Mouse (Mus musculus) forebrain, postnatal 0 days (tissue): Measurements from ENCODE around the gene Lrrc45. TPM values are rescaled to one million over a fixed set of nuclear protein-coding genes. Genes with fewer than 3 reads are reported as not detected.

Source experiments
- ATAC-seq: fragments of 200-750 bp; cut with Nextera tagmentation; 2 replicates; pipeline ENCODE4 v1.8.0; 2017; ENCODE audit warnings: mild to moderate bottlenecking, moderate library complexity
- DNase-seq: peaks from one replicate; pipeline ENCODE4 v3.0.0-alpha.2; 2015
- H3K27ac ChIP-seq: fragments of 300-500 bp; sonication (generic); 2 replicates; pipeline ENCODE4 v1.5.1; 2014; ENCODE audit warnings: low read depth, mild to moderate bottlenecking, antibody characterized with exemption, low read length, moderate library complexity, mixed read lengths
- H3K27me3 ChIP-seq: fragments of 300-500 bp; sonication (generic); 2 replicates; pipeline ENCODE4 v1.6.1; 2014; ENCODE audit warnings: mild to moderate bottlenecking, low read length, mixed read lengths; ENCODE audit not compliant: insufficient read depth
- H3K36me3 ChIP-seq: fragments of 300-500 bp; sonication (generic); 2 replicates; pipeline ENCODE4 v1.6.1; 2014; ENCODE audit warnings: mild to moderate bottlenecking, moderate library complexity; ENCODE audit not compliant: insufficient read depth
- H3K4me1 ChIP-seq: fragments of 300-500 bp; sonication (generic); 2 replicates; pipeline ENCODE4 v1.6.1; 2014; ENCODE audit warnings: antibody characterized with exemption; ENCODE audit not compliant: insufficient read depth
- H3K4me2 ChIP-seq: fragments of 300-500 bp; sonication (generic); 2 replicates; pipeline ENCODE4 v1.6.1; 2014; ENCODE audit warnings: low read depth, mild to moderate bottlenecking, moderate library complexity
- H3K4me3 ChIP-seq: fragments of 300-500 bp; sonication (generic); 2 replicates; pipeline ENCODE4 v1.5.1; 2014; ENCODE audit warnings: low read depth, low read length, mixed read lengths
- H3K9ac ChIP-seq: fragments of 300-500 bp; sonication (generic); 2 replicates; pipeline ENCODE4 v1.6.1; 2014; ENCODE audit warnings: mild to moderate bottlenecking
- H3K9me3 ChIP-seq: fragments of 300-500 bp; sonication (generic); 2 replicates; pipeline ENCODE4 v1.6.1; 2016; ENCODE audit warnings: low read length
- CTCF ChIP-seq: sonication (generic); IDR thresholded peaks from 2 replicates; pipeline ENCODE4 v1.5.1; 2016; ENCODE audit warnings: antibody characterized with exemption, control low read depth, low read depth
- WGBS: fragments of 180-500 bp; shearing (Covaris S2); extraction: QIAGEN DNeasy Blood & Tissue Kit; methylation state at CpG from one replicate; pipeline ENCODE4 v1.1.7; 2014; 5-methylcytosine and 5-hydroxymethylcytosine counted together
- polyA plus RNA-seq: library from polyadenylated mRNA; unstranded; fragments of >200 nt; fragmentation: Nextera tagmentation; extraction: Ambion mirVana; gene quantifications from 2 replicates; pipeline ENCODE4 v1.2.1, GENCODE M21; 2015
- total RNA-seq: library from RNA; depleted of rRNA; stranded (reverse); fragments of >200 nt; gene quantifications from 2 replicates; pipeline ENCODE4 v1.2.3, GENCODE M21; 2014

The Lrrc45 gene
- total and polyA plus RNA-seq, 2 experiments from 2014 or later, result 41.0 to 57.6 TPM

- Histone ChIP-seq H3K27me3 (no peaks in the 10 kb centered on the region), H3K4me3 (no peak overlapping the region), H3K4me1 (peaks cover 10% of the 10 kb centered on the region), H3K9ac (no peak overlapping the region), H3K36me3 (peaks cover 43% of the 10 kb centered on the region), H3K4me2 (no peak overlapping the region), H3K27ac (no peak overlapping the region), H3K9me3 (no peaks in the 10 kb centered on the region)
- TF ChIP-seq CTCF, result no peak
- WGBS, result 97% methylated on average over 4 of the region's 4 CpGs
- DNase-seq, result no peak
- no peak for ATAC-seq
Observed at GRCm38 (mm10) chr11:120676951-120677350, 36.8 kb upstream of the Lrrc45 start.

- no peaks in the 10 kb centered on the region for H3K27me3 ChIP-seq
- WGBS, result 77% methylated on average over 3 of the region's 3 CpGs
- no peak overlapping the region for H3K4me3 ChIP-seq
- H3K27ac ChIP-seq, result no peak overlapping the region
- DNase-seq (no peak), ATAC-seq (no peak)
- no peaks in the 10 kb centered on the region for H3K9me3 ChIP-seq
- H3K4me2 ChIP-seq, result no peak overlapping the region
- peaks cover 57% of the 10 kb centered on the region for H3K36me3 ChIP-seq
- H3K9ac ChIP-seq, result no peak overlapping the region
- TF ChIP-seq CTCF, result peak; percentile 54
- H3K4me1 ChIP-seq, result no peaks in the 10 kb centered on the region
Observed at GRCm38 (mm10) chr11:120679909-120680308, 33.8 kb upstream of the Lrrc45 start.

- no peak overlapping the region for H3K4me3 ChIP-seq
- no peak overlapping the region for H3K4me2 ChIP-seq
- no peak for ATAC-seq
- no peak for DNase-seq
- no peak for TF ChIP-seq CTCF
- peaks cover 70% of the 10 kb centered on the region for H3K36me3 ChIP-seq
- no peak overlapping the region for H3K27ac ChIP-seq
- no peaks in the 10 kb centered on the region for H3K27me3 ChIP-seq
- 93% methylated on average over 5 of the region's 5 CpGs for WGBS
- no peak overlapping the region for H3K9ac ChIP-seq
- no peaks in the 10 kb centered on the region for H3K9me3 ChIP-seq
- H3K4me1 ChIP-seq, result no peaks in the 10 kb centered on the region
Observed at GRCm38 (mm10) chr11:120682683-120683082, 31.0 kb upstream of the Lrrc45 start.

- no peak for ATAC-seq
- TF ChIP-seq CTCF, result no peak
- WGBS, result 89% methylated on average over 3 of the region's 3 CpGs
Observed at GRCm38 (mm10) chr11:120683536-120683935, 30.2 kb upstream of the Lrrc45 start.

GRCm38 (mm10) chr11:120684086-120684485 lies 29.6 kb upstream of the Lrrc45 start:
- TF ChIP-seq CTCF, result no peak
- Histone ChIP-seq H3K36me3 (peaks cover 64% of the 10 kb centered on the region), H3K27me3 (no peaks in the 10 kb centered on the region), H3K4me2 (no peak overlapping the region), H3K9ac (no peak overlapping the region), H3K9me3 (no peaks in the 10 kb centered on the region), H3K4me3 (no peak overlapping the region), H3K27ac (no peak overlapping the region), H3K4me1 (no peaks in the 10 kb centered on the region)
- DNase-seq (no peak), ATAC-seq (no peak)
- WGBS, result 88% methylated on average over 2 of the region's 2 CpGs

More at GRCm38 (mm10) chr11:120683536-120683935, 30.2 kb upstream of the Lrrc45 start:
- no peaks in the 10 kb centered on the region for H3K4me1 ChIP-seq
- H3K27ac ChIP-seq, result no peak overlapping the region
- no peak overlapping the region for H3K4me3 ChIP-seq
- no peaks in the 10 kb centered on the region for H3K9me3 ChIP-seq
- H3K27me3 ChIP-seq, result no peaks in the 10 kb centered on the region
- no peak for DNase-seq
- no peak overlapping the region for H3K9ac ChIP-seq
- peaks cover 66% of the 10 kb centered on the region for H3K36me3 ChIP-seq
- no peak overlapping the region for H3K4me2 ChIP-seq

GRCm38 (mm10) chr11:120684660-120685059 lies 29.1 kb upstream of the Lrrc45 start:
- H3K27ac ChIP-seq, result no peak overlapping the region
- H3K27me3 ChIP-seq, result no peaks in the 10 kb centered on the region
- no peak overlapping the region for H3K4me2 ChIP-seq
- no peaks in the 10 kb centered on the region for H3K4me1 ChIP-seq
- DNase-seq (no peak), ATAC-seq (no peak)
- no peak for TF ChIP-seq CTCF
- 90% methylated on average over 2 of the region's 2 CpGs for WGBS
- no peak overlapping the region for H3K4me3 ChIP-seq
- H3K36me3 ChIP-seq, result peaks cover 64% of the 10 kb centered on the region
- no peak overlapping the region for H3K9ac ChIP-seq
- H3K9me3 ChIP-seq, result no peaks in the 10 kb centered on the region

- H3K9me3 ChIP-seq, result no peaks in the 10 kb centered on the region
- WGBS, result 79% methylated on average over 20 of the region's 20 CpGs
- DNase-seq (no peak), ATAC-seq (no peak)
- H3K4me3 ChIP-seq, result no peak overlapping the region
- no peaks in the 10 kb centered on the region for H3K27me3 ChIP-seq
- H3K4me2 ChIP-seq, result no peak overlapping the region
- H3K27ac ChIP-seq, result no peak overlapping the region
- no peaks in the 10 kb centered on the region for H3K4me1 ChIP-seq
- peaks cover 58% of the 10 kb centered on the region for H3K36me3 ChIP-seq
- TF ChIP-seq CTCF, result no peak
- H3K9ac ChIP-seq, result no peak overlapping the region
Observed at GRCm38 (mm10) chr11:120686650-120687272, 27.0 kb upstream of the Lrrc45 start.
